In the genomic region with DNA sequence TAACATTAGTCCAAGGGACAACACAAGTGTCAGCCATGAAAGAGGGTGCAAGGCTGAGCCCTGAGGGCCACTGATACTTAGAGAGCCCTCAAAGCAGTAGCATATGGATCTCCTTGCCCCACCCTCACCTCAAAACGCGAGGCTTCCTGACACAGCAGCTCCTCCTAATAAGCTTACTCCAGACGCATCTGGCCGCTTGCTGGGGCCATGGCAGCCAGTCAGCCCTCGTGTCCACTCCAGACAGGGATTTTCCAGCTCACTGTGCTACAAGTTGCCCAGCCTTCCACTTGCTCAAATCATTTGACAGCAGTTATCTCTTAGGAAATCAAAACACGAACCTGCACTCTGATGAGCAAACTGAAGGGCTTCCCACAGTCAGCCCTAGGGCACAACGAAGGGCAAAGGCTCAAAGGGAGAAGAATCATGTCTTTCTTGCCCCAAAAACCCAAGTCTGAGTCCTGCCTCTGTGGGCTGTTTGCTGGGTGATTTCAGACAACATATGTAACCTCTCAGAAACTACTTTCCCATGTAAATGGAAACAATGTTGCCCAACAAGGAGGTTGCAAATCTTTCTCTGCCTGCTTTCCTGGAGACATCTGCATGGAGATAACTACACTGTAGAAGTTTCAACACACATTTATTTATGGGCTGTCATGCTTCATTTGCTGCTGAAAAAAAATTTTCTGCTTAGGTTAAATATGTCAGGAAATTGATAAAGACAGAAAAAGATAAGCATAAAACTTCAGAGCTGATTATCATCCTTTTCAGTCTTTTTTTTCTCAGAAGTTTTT, we compare ENCODE assay signal across 20 mouse cellular contexts. TPM values are rescaled to one million over a fixed set of nuclear protein-coding genes. Genes with fewer than 3 reads are reported as not detected.
"Had no signal": no experiment of that assay in that cellular context is flagged by ENCODE, and none has a peak within 500 bp of the region (broad histone marks: within the 10 kb centered on the region; RNA-seq: fewer than 3 reads in every experiment).

No protein-coding gene starts in this region.

- H3K9me3 ChIP-seq: limb, embryonic 15.5 days; liver, embryonic 12.5 days; midbrain, embryonic 13.5 days had no signal

- H3K27ac ChIP-seq: kidney, postnatal 0 days; layer of hippocampus, adult 2 months; limb, embryonic 15.5 days; liver, embryonic 12.5 days; midbrain, embryonic 13.5 days; stomach, postnatal 0 days had no signal

- H3K36me3 ChIP-seq: limb, embryonic 15.5 days; liver, embryonic 12.5 days; midbrain, embryonic 13.5 days had no signal

- DNase-seq: kidney, adult 11 months; kidney, adult 9 months; kidney, postnatal 36 days; lung, embryonic 14.5 days; lung, postnatal 14 days; thymus, postnatal 14 days had no signal

- H3K27me3 ChIP-seq: limb, embryonic 15.5 days had no signal

- H3K4me1 ChIP-seq: limb, embryonic 15.5 days; liver, embryonic 12.5 days had no signal

- H3K4me3 ChIP-seq: layer of hippocampus, adult 2 months; limb, embryonic 15.5 days; liver, embryonic 12.5 days; midbrain, embryonic 13.5 days; myocyte had no signal

- H3K9ac ChIP-seq: limb, embryonic 15.5 days; liver, embryonic 12.5 days; lung, embryonic 14.5 days; midbrain, embryonic 13.5 days had no signal

RNA-seq across cellular contexts. Expression of a gene that starts 30.8 kb away (rescaled TPM):
- total RNA-seq: layer of hippocampus, adult 2 months; layer of hippocampus, postnatal 10 days; left cerebral cortex, adult 18-20 months; left cerebral cortex, postnatal 25 days; neutrophil, adult 5-6 weeks had no signal
- polyA plus RNA-seq: kidney, postnatal 0 days; limb, embryonic 11.5 days; limb, embryonic 15.5 days; liver, embryonic 12.5 days; liver, embryonic 16.5 days; lung, embryonic 14.5 days; midbrain, embryonic 13.5 days; myocyte; neural tube, embryonic 11.5 days; stomach, postnatal 0 days had no signal
